In the genomic region with DNA sequence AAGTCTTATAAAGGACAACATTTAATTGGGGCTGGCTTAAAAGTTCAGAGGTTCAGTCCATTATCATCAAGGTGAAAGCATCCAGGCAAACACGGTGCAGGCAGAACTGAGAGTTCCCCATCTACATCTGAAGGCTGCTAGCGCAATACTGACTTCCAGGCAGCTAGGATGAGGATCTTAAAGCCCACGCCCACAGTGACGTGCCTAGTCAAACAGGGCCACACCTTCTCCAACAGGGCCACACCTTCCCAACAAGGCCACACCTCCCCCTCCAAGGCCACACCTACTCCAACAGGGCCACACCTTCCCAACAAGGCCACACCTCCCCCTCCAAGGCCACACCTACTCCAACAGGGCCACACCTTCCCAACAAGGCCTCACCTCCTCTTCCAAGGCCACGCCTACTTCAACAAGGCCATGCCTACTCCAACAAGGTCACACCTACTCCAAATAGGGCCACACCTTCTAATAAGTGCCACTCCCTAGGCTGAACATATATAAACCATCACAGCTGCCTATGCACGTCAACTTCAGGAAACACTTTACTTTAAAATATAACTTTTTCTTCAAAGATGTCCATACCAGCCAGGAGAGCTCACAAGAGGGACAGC, we compare ENCODE assay signal across 7 mouse cellular contexts.
DNase-seq lines count a peak whose midpoint lies in the region; ATAC-seq and TF ChIP-seq lines count a peak whose summit lies in the region.
"Not testable (repeated sequence)": the region's sequence is repeated elsewhere in the genome, so short reads cannot be mapped to it uniquely, and the experiment has no call there.

No protein-coding gene starts in this region.

- WGBS in heart, embryonic 12.5 days: 66% methylated on average over 6 of the region's 6 CpGs
- 61% methylated on average over 6 of the region's 6 CpGs for WGBS in liver, embryonic 12.5 days (ENCODE audit: insufficient replicate concordance)
- 60% methylated on average over 6 of the region's 6 CpGs for WGBS in liver, embryonic 14.5 days (ENCODE audit: insufficient replicate concordance)
- WGBS in stomach, postnatal 0 days: 65% methylated on average over 6 of the region's 6 CpGs

- not testable (repeated sequence) for H3K4me1 ChIP-seq in heart, embryonic 12.5 days (replicated peaks); stomach, postnatal 0 days (replicated peaks; ENCODE audit: control insufficient read depth, insufficient read depth)
- H3K4me1 ChIP-seq in liver, embryonic 12.5 days: peaks cover 30% of the 10 kb centered on the region
- peaks cover 0 to 10% of the 10 kb centered on the region in 2 experiments; a peak in 2 of 4 replicates for H3K4me1 ChIP-seq in liver, embryonic 14.5 days (replicated peaks; ENCODE audit: control insufficient read depth in 2 of 2, insufficient read depth in 2 of 2, low read length in 1 of 2)

- not testable (repeated sequence) for H3K36me3 ChIP-seq in heart, embryonic 12.5 days; liver, embryonic 12.5 days; liver, embryonic 14.5 days (replicated peaks; ENCODE audit: control insufficient read depth, insufficient read depth, low read depth); stomach, postnatal 0 days (ENCODE audit: control insufficient read depth, insufficient read depth, low read length)

- TF ChIP-seq CTCF in liver, embryonic 14.5 days (IDR thresholded peaks at IDR 0.05; ENCODE audit: low read depth); stomach, postnatal 0 days (IDR thresholded peaks at IDR 0.05; ENCODE audit: low read depth): not testable (repeated sequence)

- DNase-seq in ES-CJ7 (ENCODE audit: low read depth, low spot score): peak; percentile 71
- peak; percentile 89 for DNase-seq in R1 (ENCODE audit: low read depth, low spot score)
- DNase-seq in c-Kit-negative CD71-positive TER-119-positive erythroid progenitor cells, embryonic 14.5 days (ENCODE audit: low read depth, low spot score): peak; percentile 8
- peak in 1 of 3 experiments; percentile 14 for DNase-seq in liver, embryonic 14.5 days (ENCODE audit: low read depth in 3 of 3, low spot score in 3 of 3)
- not testable (repeated sequence) for DNase-seq in stomach, postnatal 0 days (ENCODE audit: low spot score)

- not testable (repeated sequence) for H3K4me3 ChIP-seq in heart, embryonic 12.5 days; liver, embryonic 12.5 days; liver, embryonic 14.5 days (ENCODE audit: insufficient read depth in 1 of 2, low read depth in 2 of 2, low read length in 2 of 2); stomach, postnatal 0 days (ENCODE audit: low read depth, low read length)

- not testable (repeated sequence) for H3K4me2 ChIP-seq in heart, embryonic 12.5 days; liver, embryonic 12.5 days; liver, embryonic 14.5 days (ENCODE audit: low read depth); stomach, postnatal 0 days (replicated peaks; ENCODE audit: low read depth)

- H3K27me3 ChIP-seq in heart, embryonic 12.5 days (replicated peaks); liver, embryonic 12.5 days (replicated peaks); liver, embryonic 14.5 days (ENCODE audit: control insufficient read depth, insufficient read depth, low read length); stomach, postnatal 0 days (ENCODE audit: control insufficient read depth, insufficient read depth, low read length): not testable (repeated sequence)

- H3K9ac ChIP-seq in heart, embryonic 12.5 days; liver, embryonic 12.5 days; liver, embryonic 14.5 days (replicated peaks); stomach, postnatal 0 days (ENCODE audit: low read length): not testable (repeated sequence)

- not testable (repeated sequence) for H3K9me3 ChIP-seq in heart, embryonic 12.5 days (replicated peaks); liver, embryonic 12.5 days (replicated peaks); liver, embryonic 14.5 days (ENCODE audit: control insufficient read depth, low read length); stomach, postnatal 0 days (ENCODE audit: control insufficient read depth, low read length)

- TF ChIP-seq EP300 in liver, embryonic 14.5 days (IDR thresholded peaks at IDR 0.05; ENCODE audit: low read depth); stomach, postnatal 0 days (optimal IDR thresholded peaks at IDR 0.05): not testable (repeated sequence)

- peak; percentile 67 for ATAC-seq in heart, embryonic 12.5 days (ENCODE audit: insufficient number of reproducible peaks, low FRiP score)
- ATAC-seq in liver, embryonic 12.5 days: peak; percentile 57
- 0 out of 2 replicates have a peak, but pooled peaks have one; percentile 28 for ATAC-seq in liver, embryonic 14.5 days (ENCODE audit: insufficient read depth)
- ATAC-seq in stomach, postnatal 0 days (ENCODE audit: low FRiP score, low TSS enrichment): peak; percentile 79

- not testable (repeated sequence) for H3K27ac ChIP-seq in heart, embryonic 12.5 days (ENCODE audit: poor library complexity, severe bottlenecking); liver, embryonic 12.5 days; liver, embryonic 14.5 days; stomach, postnatal 0 days (replicated peaks)

Comparison
In these comparisons a context has a peak if more than half of its experiments do, and no peak if none do; other contexts are left out.
1. ATAC-seq: peak in every context shown above with its lines; median percentile 79 in stomach, postnatal 0 days; 67 in heart, embryonic 12.5 days; 57 in liver, embryonic 12.5 days; 28 in liver, embryonic 14.5 days.